Mouse (Mus musculus) E14TG2a.4 (cell line): ENCODE measurements at regions not wholly inside any gene's neighbourhood (a gene's known extent, or its start where the extent isn't known, plus 50 kb on each side); places are given as distances from the start of the nearest gene placed in this dataset.

ENCODE experiments used
- H3K27me3 ChIP-seq: 2 replicates; pipeline ENCODE4 v1.6.1; 2014; ENCODE audit warnings: low read length, control low read depth; ENCODE audit not compliant: insufficient read depth
- H3K36me3 ChIP-seq: 2 replicates; pipeline ENCODE4 v1.6.1; 2014; ENCODE audit warnings: low read length, control low read depth; ENCODE audit not compliant: insufficient read depth
- H3K4me1 ChIP-seq: replicated peaks from 2 replicates; pipeline ENCODE4 v1.6.1; 2014; ENCODE audit warnings: low read depth, low read length, control low read depth
- H3K4me3 ChIP-seq: replicated peaks from 2 replicates; pipeline ENCODE4 v1.5.1; 2014; ENCODE audit warnings: mild to moderate bottlenecking, low read length
- H3K9me3 ChIP-seq: 2 replicates; pipeline ENCODE4 v1.6.1; 2014; ENCODE audit warnings: low read length, control low read depth
- CTCF ChIP-seq: conservative IDR thresholded peaks from 2 replicates; pipeline ENCODE4 v1.5.1; 2014; ENCODE audit warnings: low read length
- NANOG ChIP-seq: IDR thresholded peaks from 2 replicates; pipeline ENCODE4 v1.6.1; 2014; ENCODE audit warnings: borderline replicate concordance, low read length, mixed read lengths
- POU5F1 ChIP-seq: IDR thresholded peaks from 2 replicates; pipeline ENCODE4 v1.6.1; 2014; ENCODE audit warnings: low read length, borderline replicate concordance

- H3K4me1 ChIP-seq = no peaks in the 10 kb centered on the region
- no peaks in the 10 kb centered on the region for H3K36me3 ChIP-seq
- TF ChIP-seq CTCF (no peak), POU5F1 (no peak), NANOG (no peak)
- H3K9me3 ChIP-seq = no peaks in the 10 kb centered on the region
- H3K27me3 ChIP-seq = no peaks in the 10 kb centered on the region
- no peak overlapping the region for H3K4me3 ChIP-seq
Observed at GRCm38 (mm10) chr14:103938201-103938600, 94.0 kb upstream of the Ednrb start.

GRCm38 (mm10) chr14:103937700-103938099, 93.5 kb upstream of the Ednrb start:
- Histone ChIP-seq H3K36me3 (no peaks in the 10 kb centered on the region), H3K4me3 (no peak overlapping the region), H3K4me1 (no peaks in the 10 kb centered on the region), H3K27me3 (no peaks in the 10 kb centered on the region), H3K9me3 (no peaks in the 10 kb centered on the region)
- TF ChIP-seq CTCF (no peak), POU5F1 (no peak), NANOG (no peak)

- no peak overlapping the region for H3K4me3 ChIP-seq
- no peaks in the 10 kb centered on the region for H3K9me3 ChIP-seq
- H3K4me1 ChIP-seq = no peaks in the 10 kb centered on the region
- no peaks in the 10 kb centered on the region for H3K27me3 ChIP-seq
- TF ChIP-seq POU5F1 (no peak), NANOG (no peak), CTCF (no peak)
- no peaks in the 10 kb centered on the region for H3K36me3 ChIP-seq
Observed at GRCm38 (mm10) chr14:103933813-103934212, 89.6 kb upstream of the Ednrb start.

GRCm38 (mm10) chr14:103932170-103932569, 88.0 kb upstream of the Ednrb start:
- H3K9me3 ChIP-seq = peaks cover 3% of the 10 kb centered on the region; the same call in 1 of the 2 replicates
- H3K36me3 ChIP-seq = no peaks in the 10 kb centered on the region
- no peak overlapping the region for H3K4me3 ChIP-seq
- no peaks in the 10 kb centered on the region for H3K27me3 ChIP-seq
- TF ChIP-seq POU5F1 (no peak), NANOG (no peak), CTCF (no peak)
- H3K4me1 ChIP-seq = no peaks in the 10 kb centered on the region

GRCm38 (mm10) chr14:103929734-103930364, 85.6 kb upstream of the Ednrb start:
- H3K9me3 ChIP-seq = peaks cover 3% of the 10 kb centered on the region; the same call in 1 of the 2 replicates
- TF ChIP-seq POU5F1 (no peak), NANOG (no peak), CTCF (no peak)
- H3K4me1 ChIP-seq = no peaks in the 10 kb centered on the region
- no peaks in the 10 kb centered on the region for H3K36me3 ChIP-seq
- H3K4me3 ChIP-seq = no peak overlapping the region
- no peaks in the 10 kb centered on the region for H3K27me3 ChIP-seq

- Histone ChIP-seq H3K9me3 (peaks cover 3% of the 10 kb centered on the region; the same call in 1 of the 2 replicates), H3K36me3 (no peaks in the 10 kb centered on the region), H3K4me3 (no peak overlapping the region), H3K4me1 (no peaks in the 10 kb centered on the region), H3K27me3 (no peaks in the 10 kb centered on the region)
- TF ChIP-seq NANOG (no peak), POU5F1 (no peak), CTCF (no peak)
Observed at GRCm38 (mm10) chr14:103929155-103929729, 85.0 kb upstream of the Ednrb start.

GRCm38 (mm10) chr14:103920169-103920568, 76.0 kb upstream of the Ednrb start:
- no peak overlapping the region for H3K4me3 ChIP-seq
- no peaks in the 10 kb centered on the region for H3K9me3 ChIP-seq
- TF ChIP-seq CTCF = no peak
- TF ChIP-seq NANOG = no peak
- TF ChIP-seq POU5F1 = no peak
- H3K36me3 ChIP-seq = no peaks in the 10 kb centered on the region
- peaks cover 4% of the 10 kb centered on the region for H3K4me1 ChIP-seq
- H3K27me3 ChIP-seq = no peaks in the 10 kb centered on the region

GRCm38 (mm10) chr14:103919380-103919779, 75.2 kb upstream of the Ednrb start:
- Histone ChIP-seq H3K4me1 (peaks cover 4% of the 10 kb centered on the region), H3K4me3 (no peak overlapping the region), H3K27me3 (no peaks in the 10 kb centered on the region), H3K9me3 (no peaks in the 10 kb centered on the region), H3K36me3 (no peaks in the 10 kb centered on the region)
- no peak for TF ChIP-seq NANOG
- no peak for TF ChIP-seq CTCF
- TF ChIP-seq POU5F1 = no peak

- Histone ChIP-seq H3K4me1 (no peaks in the 10 kb centered on the region), H3K4me3 (no peak overlapping the region), H3K36me3 (no peaks in the 10 kb centered on the region), H3K9me3 (no peaks in the 10 kb centered on the region), H3K27me3 (no peaks in the 10 kb centered on the region)
- TF ChIP-seq POU5F1 = no peak
- TF ChIP-seq NANOG = no peak
- TF ChIP-seq CTCF = no peak
Observed at GRCm38 (mm10) chr14:103913453-103913852, 69.3 kb upstream of the Ednrb start.

GRCm38 (mm10) chr14:103911707-103912106, 67.5 kb upstream of the Ednrb start:
- TF ChIP-seq NANOG = no peak
- no peak for TF ChIP-seq POU5F1
- TF ChIP-seq CTCF = no peak
- H3K27me3 ChIP-seq = no peaks in the 10 kb centered on the region
- H3K4me1 ChIP-seq = peaks cover 13% of the 10 kb centered on the region
- no peaks in the 10 kb centered on the region for H3K9me3 ChIP-seq
- no peak overlapping the region for H3K4me3 ChIP-seq
- H3K36me3 ChIP-seq = no peaks in the 10 kb centered on the region
